Mouse (Mus musculus): Measurements from ENCODE around the gene Cfdp1. TPM values are rescaled to one million over a fixed set of nuclear protein-coding genes. Genes with fewer than 3 reads are reported as not detected.

Gene Cfdp1
- polyA plus RNA-seq, 1 experiment from 2014 or later = 117 TPM

GRCm38 (mm10) chr8:111793324-111793917 lies 60.7 kb downstream of the Cfdp1 start:
- Histone ChIP-seq H3K27me3 (no peaks in the 10 kb centered on the region), H3K4me3 (no peak overlapping the region), H3K4me1 (replicated peaks) (peaks cover 35% of the 10 kb centered on the region), H3K9ac (no peak overlapping the region), H3K27ac (0 out of 2 replicates have a peak overlapping the region, but pooled peaks have one; percentile 43), H3K36me3 (no peaks in the 10 kb centered on the region), H3K4me2 (no peak overlapping the region), H3K9me3 (replicated peaks) (no peaks in the 10 kb centered on the region)
- 62% methylated on average over 3 of the region's 3 CpGs for WGBS
- no peak for ATAC-seq (replicated peaks; ENCODE audit: insufficient number of reproducible peaks, insufficient read depth, low FRiP score, low read depth)

- no peak for ATAC-seq (replicated peaks; ENCODE audit: insufficient number of reproducible peaks, insufficient read depth, low FRiP score, low read depth)
- no peak overlapping the region for H3K27ac ChIP-seq
- H3K4me1 ChIP-seq (replicated peaks) = peaks cover 59% of the 10 kb centered on the region
These were observed 64.5 kb downstream of the Cfdp1 start for GRCm38 (mm10) chr8:111789639-111790038.

GRCm38 (mm10) chr8:111789200-111789599 lies 64.9 kb downstream of the Cfdp1 start:
- 52% methylated on average over 4 of the region's 4 CpGs for WGBS
- H3K4me1 ChIP-seq (replicated peaks) = peaks cover 57% of the 10 kb centered on the region
- H3K27me3 ChIP-seq = no peaks in the 10 kb centered on the region
- H3K4me3 ChIP-seq = no peak overlapping the region
- H3K9ac ChIP-seq = no peak overlapping the region
- no peaks in the 10 kb centered on the region for H3K36me3 ChIP-seq
- peak overlapping the region; percentile 9; the same call in 1 of the 2 replicates for H3K27ac ChIP-seq
- H3K9me3 ChIP-seq (replicated peaks) = no peaks in the 10 kb centered on the region
- H3K4me2 ChIP-seq = no peak overlapping the region
- ATAC-seq (replicated peaks; ENCODE audit: insufficient number of reproducible peaks, insufficient read depth, low FRiP score, low read depth) = no peak

More at GRCm38 (mm10) chr8:111789639-111790038, 64.5 kb downstream of the Cfdp1 start:
- Histone ChIP-seq H3K4me2 (no peak overlapping the region), H3K9ac (no peak overlapping the region), H3K9me3 (replicated peaks) (no peaks in the 10 kb centered on the region), H3K27me3 (no peaks in the 10 kb centered on the region), H3K4me3 (no peak overlapping the region), H3K36me3 (no peaks in the 10 kb centered on the region)

GRCm38 (mm10) chr8:111788497-111788896 lies 65.6 kb downstream of the Cfdp1 start:
- Histone ChIP-seq H3K27ac (0 out of 2 replicates have a peak overlapping the region, but pooled peaks have one; percentile 45), H3K4me3 (no peak overlapping the region), H3K36me3 (no peaks in the 10 kb centered on the region), H3K9me3 (replicated peaks) (no peaks in the 10 kb centered on the region), H3K4me2 (no peak overlapping the region), H3K4me1 (replicated peaks) (peaks cover 51% of the 10 kb centered on the region), H3K9ac (no peak overlapping the region), H3K27me3 (no peaks in the 10 kb centered on the region)
- WGBS = 89% methylated on average over 3 of the region's 3 CpGs
- no peak for ATAC-seq (replicated peaks; ENCODE audit: insufficient number of reproducible peaks, insufficient read depth, low FRiP score, low read depth)

- H3K36me3 ChIP-seq = no peaks in the 10 kb centered on the region
- 50% methylated on average over 5 of the region's 5 CpGs for WGBS
- H3K4me3 ChIP-seq = no peak overlapping the region
- H3K9me3 ChIP-seq (replicated peaks) = no peaks in the 10 kb centered on the region
- peaks cover 47% of the 10 kb centered on the region for H3K4me1 ChIP-seq (replicated peaks)
- peak overlapping the region; percentile 45 for H3K27ac ChIP-seq
- H3K4me2 ChIP-seq = no peak overlapping the region
- H3K27me3 ChIP-seq = no peaks in the 10 kb centered on the region
- H3K9ac ChIP-seq = no peak overlapping the region
- ATAC-seq (replicated peaks; ENCODE audit: insufficient number of reproducible peaks, insufficient read depth, low FRiP score, low read depth) = no peak
These were observed 66.0 kb downstream of the Cfdp1 start for GRCm38 (mm10) chr8:111788085-111788484.

GRCm38 (mm10) chr8:111787683-111788082 lies 66.4 kb downstream of the Cfdp1 start:
- Histone ChIP-seq H3K27me3 (no peaks in the 10 kb centered on the region), H3K9me3 (replicated peaks) (no peaks in the 10 kb centered on the region), H3K9ac (no peak overlapping the region), H3K4me2 (0 out of 2 replicates have a peak overlapping the region, but pooled peaks have one; percentile 1), H3K36me3 (no peaks in the 10 kb centered on the region), H3K4me3 (no peak overlapping the region), H3K27ac (peak overlapping the region; percentile 45), H3K4me1 (replicated peaks) (peaks cover 45% of the 10 kb centered on the region)
- no peak for ATAC-seq (replicated peaks; ENCODE audit: insufficient number of reproducible peaks, insufficient read depth, low FRiP score, low read depth)
- 42% methylated on average over 4 of the region's 4 CpGs for WGBS

- Histone ChIP-seq H3K4me3 (no peak overlapping the region), H3K9me3 (replicated peaks) (no peaks in the 10 kb centered on the region), H3K27me3 (no peaks in the 10 kb centered on the region), H3K27ac (peak overlapping the region; percentile 45), H3K4me2 (0 out of 2 replicates have a peak overlapping the region, but pooled peaks have one; percentile 1), H3K36me3 (no peaks in the 10 kb centered on the region), H3K9ac (no peak overlapping the region), H3K4me1 (replicated peaks) (peaks cover 45% of the 10 kb centered on the region)
- 0 out of 2 replicates have a peak, but pooled peaks have one; percentile 24 for ATAC-seq (replicated peaks; ENCODE audit: insufficient number of reproducible peaks, insufficient read depth, low FRiP score, low read depth)
- WGBS = 44% methylated on average over 13 of the region's 13 CpGs
These were observed 67.1 kb downstream of the Cfdp1 start for GRCm38 (mm10) chr8:111786701-111787588.

GRCm38 (mm10) chr8:111786116-111786515 lies 68.0 kb downstream of the Cfdp1 start:
- WGBS = 89% methylated on average over 2 of the region's 2 CpGs
- Histone ChIP-seq H3K9ac (no peak overlapping the region), H3K36me3 (no peaks in the 10 kb centered on the region), H3K9me3 (replicated peaks) (no peaks in the 10 kb centered on the region), H3K27me3 (no peaks in the 10 kb centered on the region), H3K4me2 (no peak overlapping the region), H3K4me3 (no peak overlapping the region), H3K27ac (peak overlapping the region; percentile 7), H3K4me1 (replicated peaks) (peaks cover 45% of the 10 kb centered on the region)
- no peak for ATAC-seq (replicated peaks; ENCODE audit: insufficient number of reproducible peaks, insufficient read depth, low FRiP score, low read depth)

- Histone ChIP-seq H3K9ac (no peak overlapping the region), H3K9me3 (replicated peaks) (no peaks in the 10 kb centered on the region), H3K27me3 (no peaks in the 10 kb centered on the region), H3K4me1 (replicated peaks) (peaks cover 52% of the 10 kb centered on the region), H3K4me3 (no peak overlapping the region), H3K4me2 (no peak overlapping the region), H3K27ac (no peak overlapping the region), H3K36me3 (no peaks in the 10 kb centered on the region)
- 74% methylated on average over 9 of the region's 9 CpGs for WGBS
- ATAC-seq (replicated peaks; ENCODE audit: insufficient number of reproducible peaks, insufficient read depth, low FRiP score, low read depth) = no peak
These were observed 71.3 kb downstream of the Cfdp1 start for GRCm38 (mm10) chr8:111782671-111783394.

- Histone ChIP-seq H3K27ac (no peak overlapping the region), H3K27me3 (no peaks in the 10 kb centered on the region), H3K4me1 (replicated peaks) (peaks cover 45% of the 10 kb centered on the region), H3K9ac (no peak overlapping the region), H3K4me3 (no peak overlapping the region), H3K9me3 (replicated peaks) (no peaks in the 10 kb centered on the region), H3K36me3 (peaks cover 3% of the 10 kb centered on the region; the same call in 1 of the 2 replicates), H3K4me2 (no peak overlapping the region)
- ATAC-seq (replicated peaks; ENCODE audit: insufficient number of reproducible peaks, insufficient read depth, low FRiP score, low read depth) = no peak
- 70% methylated on average over 2 of the region's 2 CpGs for WGBS
These were observed 71.9 kb downstream of the Cfdp1 start for GRCm38 (mm10) chr8:111782161-111782560.

Measured in heart, embryonic 15.5 days (tissue).